Mouse (Mus musculus) midbrain, embryonic 15.5 days (tissue): ENCODE measurements around the gene Gm10392. TPM values are rescaled to one million over a fixed set of nuclear protein-coding genes. Genes with fewer than 3 reads are reported as not detected.

ENCODE experiments used
- ATAC-seq: fragments of 200-750 bp; cut with Nextera tagmentation; replicated peaks from 2 replicates; pipeline ENCODE4 v1.8.0; 2017; ENCODE audit warnings: moderate TSS enrichment
- H3K27ac ChIP-seq: fragments of 300-500 bp; sonication (generic); 2 replicates; pipeline ENCODE4 v1.5.1; 2015; ENCODE audit warnings: mild to moderate bottlenecking, inconsistent platforms
- H3K27me3 ChIP-seq: fragments of 300-500 bp; sonication (generic); replicated peaks from 2 replicates; pipeline ENCODE4 v1.6.1; 2015; ENCODE audit warnings: inconsistent platforms
- H3K36me3 ChIP-seq: fragments of 300-500 bp; sonication (generic); replicated peaks from 2 replicates; pipeline ENCODE4 v1.6.1; 2015; ENCODE audit warnings: inconsistent platforms
- H3K4me1 ChIP-seq: fragments of 300-500 bp; sonication (generic); 2 replicates; pipeline ENCODE4 v1.6.1; 2015; ENCODE audit warnings: inconsistent platforms
- H3K4me2 ChIP-seq: fragments of 300-500 bp; sonication (generic); 2 replicates; pipeline ENCODE4 v1.6.1; 2015; ENCODE audit warnings: inconsistent platforms, mild to moderate bottlenecking, moderate library complexity
- H3K4me3 ChIP-seq: fragments of 300-500 bp; sonication (generic); 2 replicates; pipeline ENCODE4 v1.5.1; 2015; ENCODE audit warnings: mild to moderate bottlenecking, inconsistent platforms
- H3K9ac ChIP-seq: fragments of 300-500 bp; sonication (generic); 2 replicates; pipeline ENCODE4 v1.6.1; 2015; ENCODE audit warnings: mild to moderate bottlenecking, inconsistent platforms
- H3K9me3 ChIP-seq: fragments of 300-500 bp; sonication (generic); 2 replicates; pipeline ENCODE4 v1.6.1; 2016; ENCODE audit warnings: inconsistent platforms
- WGBS: fragments of 180-500 bp; shearing (Covaris S2); methylation state at CpG from one replicate; pipeline ENCODE4 v1.1.7; 2015; ENCODE audit warnings: mixed read lengths; 5-methylcytosine and 5-hydroxymethylcytosine counted together
- polyA plus RNA-seq: library from polyadenylated mRNA; unstranded; fragments of >200 nt; fragmentation: Nextera tagmentation; extraction: Ambion mirVana; gene quantifications from 2 replicates; pipeline ENCODE4 v1.2.1, GENCODE M21; 2015

Gm10392 gene
- polyA plus RNA-seq, 1 experiment from 2014 or later = not detected

DNA sequence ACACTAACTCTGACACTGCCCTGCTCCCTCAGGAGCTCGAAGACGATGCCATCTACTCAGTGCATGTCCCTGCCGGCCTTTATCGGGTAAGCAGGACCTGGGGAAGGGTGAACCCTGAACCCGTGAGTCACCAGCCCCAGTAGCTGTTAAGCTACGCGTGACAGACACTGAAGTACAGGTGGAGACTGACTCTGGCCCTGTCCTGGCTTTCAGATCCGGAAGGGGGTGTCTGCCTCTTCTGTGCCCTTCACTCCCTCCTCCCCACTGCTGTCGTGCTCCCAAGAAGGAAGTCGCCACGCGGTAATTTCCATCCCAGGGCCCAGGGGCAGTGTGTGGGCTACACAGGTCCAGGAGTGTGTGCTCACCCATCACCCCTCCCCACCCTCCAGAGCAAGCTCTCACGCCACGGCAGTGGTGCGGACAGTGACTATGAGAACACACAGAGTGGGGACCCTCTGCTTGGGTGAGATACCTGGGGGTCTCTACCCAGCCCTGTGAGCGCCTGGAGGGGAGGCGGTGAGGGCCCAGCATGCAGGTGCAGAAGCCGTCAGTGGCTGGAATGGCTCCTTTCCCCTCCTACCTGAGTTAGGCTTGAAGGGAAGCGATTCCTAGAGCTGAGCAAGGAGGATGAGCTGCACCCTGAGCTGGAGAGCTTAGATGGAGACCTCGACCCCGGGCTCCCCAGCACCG lies 13.6 kb downstream of the Gm10392 start:
- Histone ChIP-seq H3K4me1 (peaks cover 19% of the 10 kb centered on the region), H3K27ac (no peak overlapping the region), H3K27me3 (no peaks in the 10 kb centered on the region), H3K36me3 (peaks cover 48% of the 10 kb centered on the region), H3K9ac (no peak overlapping the region), H3K9me3 (no peaks in the 10 kb centered on the region), H3K4me3 (no peak overlapping the region), H3K4me2 (no peak overlapping the region)
- no peak for ATAC-seq
- 91% methylated on average over 22 of the region's 22 CpGs for WGBS

DNA sequence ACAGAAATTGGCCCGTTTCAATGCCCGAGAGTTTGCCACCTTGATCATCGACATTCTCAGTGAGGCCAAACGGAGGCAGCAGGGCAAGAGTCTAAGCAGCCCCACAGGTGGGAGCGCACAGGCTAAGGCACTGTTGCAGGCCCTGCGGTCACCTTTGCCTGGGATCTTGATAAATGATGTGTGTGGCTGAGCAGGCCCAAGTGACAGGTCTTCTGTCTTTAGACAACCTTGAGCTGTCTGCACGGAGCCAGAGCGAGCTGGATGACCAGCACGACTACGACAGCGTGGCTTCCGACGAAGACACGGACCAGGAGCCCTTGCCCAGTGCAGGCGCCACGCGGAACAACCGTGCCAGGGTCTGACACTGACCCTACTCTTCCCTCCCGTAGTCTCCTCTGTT lies 14.6 kb downstream of the Gm10392 start:
- Histone ChIP-seq H3K36me3 (peaks cover 56% of the 10 kb centered on the region), H3K27me3 (no peaks in the 10 kb centered on the region)
- no peak for ATAC-seq

DNA sequence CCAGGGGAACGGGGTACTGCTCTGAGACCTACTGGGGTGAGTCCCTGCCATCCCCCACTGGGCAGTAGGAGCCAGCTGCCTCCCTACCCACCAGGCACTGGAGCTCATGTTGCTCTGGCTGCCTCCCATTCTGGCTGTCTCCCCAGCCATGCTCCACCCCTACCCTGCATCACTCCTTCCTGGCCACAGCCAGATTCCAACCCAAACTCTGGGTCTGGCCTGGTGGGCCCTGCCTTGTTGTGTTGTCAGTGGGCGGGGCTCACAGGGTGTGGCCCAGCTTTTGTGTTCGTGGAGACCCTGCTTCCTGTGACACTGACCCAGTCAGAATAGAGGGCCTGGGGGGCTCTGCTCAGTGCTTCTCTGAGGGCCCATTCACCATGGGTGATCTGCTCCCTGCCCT lies 15.5 kb downstream of the Gm10392 start:
- Histone ChIP-seq H3K27me3 (no peaks in the 10 kb centered on the region), H3K4me1 (peaks cover 25% of the 10 kb centered on the region), H3K9me3 (no peaks in the 10 kb centered on the region), H3K36me3 (peaks cover 56% of the 10 kb centered on the region), H3K9ac (no peak overlapping the region), H3K27ac (no peak overlapping the region), H3K4me3 (no peak overlapping the region), H3K4me2 (no peak overlapping the region)
- 77% methylated on average over 3 of the region's 3 CpGs for WGBS
- no peak for ATAC-seq

More for the DNA sequence above, 14.6 kb downstream of the Gm10392 start:
- H3K27ac ChIP-seq = no peak overlapping the region
- peaks cover 22% of the 10 kb centered on the region for H3K4me1 ChIP-seq
- no peak overlapping the region for H3K4me3 ChIP-seq
- no peaks in the 10 kb centered on the region for H3K9me3 ChIP-seq
- H3K4me2 ChIP-seq = no peak overlapping the region
- no peak overlapping the region for H3K9ac ChIP-seq
- 94% methylated on average over 19 of the region's 19 CpGs for WGBS

DNA sequence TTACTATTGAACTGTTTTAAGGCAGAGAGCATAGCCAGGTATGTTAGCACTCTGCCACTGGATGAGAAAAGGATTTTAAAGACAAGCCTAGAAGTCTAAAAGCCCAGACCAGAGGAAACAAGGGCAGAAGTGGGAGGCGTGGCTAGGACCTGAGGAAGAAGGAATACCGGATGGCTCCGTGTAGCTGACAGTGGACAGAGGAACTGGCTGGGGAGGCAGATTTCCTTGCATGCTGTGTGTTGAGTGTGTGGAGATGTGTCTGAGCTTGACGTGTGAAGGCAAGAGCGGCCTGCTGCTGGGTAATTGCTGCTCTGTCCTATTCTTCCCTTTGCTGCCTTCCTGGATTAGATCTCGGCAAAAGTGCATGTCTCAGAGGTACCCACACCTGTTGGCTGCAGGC lies 16.5 kb downstream of the Gm10392 start:
- ATAC-seq = no peak
- H3K9me3 ChIP-seq = no peaks in the 10 kb centered on the region
- H3K27ac ChIP-seq = no peak overlapping the region
- no peaks in the 10 kb centered on the region for H3K27me3 ChIP-seq
- no peak overlapping the region for H3K4me2 ChIP-seq
- H3K4me1 ChIP-seq = peaks cover 26% of the 10 kb centered on the region
- 88% methylated on average over 6 of the region's 6 CpGs for WGBS
- H3K9ac ChIP-seq = no peak overlapping the region
- peaks cover 56% of the 10 kb centered on the region for H3K36me3 ChIP-seq
- no peak overlapping the region for H3K4me3 ChIP-seq

DNA sequence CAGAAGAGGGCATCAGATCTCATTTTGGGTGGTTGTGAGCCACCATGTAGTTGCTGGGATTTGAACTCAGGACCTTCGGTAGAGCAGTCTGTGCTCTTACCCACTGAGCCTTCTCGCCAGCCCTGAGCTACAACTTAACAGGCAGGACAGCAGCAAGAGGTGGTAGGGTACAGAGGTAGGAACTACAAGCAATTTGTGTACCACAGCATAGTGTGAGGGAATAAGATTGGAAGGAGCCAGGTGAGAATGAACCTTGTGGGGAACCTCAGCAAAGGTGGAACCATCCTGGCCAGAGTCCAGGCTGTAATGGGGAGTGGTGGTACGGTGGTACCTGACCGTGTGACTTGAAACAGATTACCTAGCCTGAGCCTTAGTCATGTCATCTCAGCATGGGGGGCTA lies 17.0 kb downstream of the Gm10392 start:
- Histone ChIP-seq H3K9me3 (no peaks in the 10 kb centered on the region), H3K27me3 (no peaks in the 10 kb centered on the region), H3K4me3 (no peak overlapping the region), H3K27ac (no peak overlapping the region), H3K9ac (no peak overlapping the region), H3K4me2 (no peak overlapping the region), H3K4me1 (peaks cover 31% of the 10 kb centered on the region), H3K36me3 (peaks cover 54% of the 10 kb centered on the region)
- 95% methylated on average over 4 of the region's 4 CpGs for WGBS
- ATAC-seq = no peak

DNA sequence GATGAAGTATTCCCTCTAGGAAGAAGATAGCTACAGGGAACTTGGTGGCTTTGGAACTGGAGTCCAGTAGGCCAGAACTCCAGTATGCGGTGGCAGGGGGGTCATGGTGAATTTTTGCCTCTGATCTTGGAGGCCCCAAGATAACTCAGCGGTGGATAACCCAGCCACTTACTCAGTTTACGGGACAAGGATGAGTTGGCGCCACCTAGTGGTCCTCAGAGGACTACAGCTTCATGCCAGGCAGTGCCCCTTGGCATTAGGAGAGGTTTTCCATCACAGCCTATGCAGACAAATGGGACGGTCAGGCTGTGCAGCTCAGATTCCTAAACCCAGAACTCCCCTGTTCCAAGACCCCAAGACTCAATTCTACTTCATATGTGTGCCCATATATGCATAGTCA lies 17.6 kb downstream of the Gm10392 start:
- Histone ChIP-seq H3K9ac (no peak overlapping the region), H3K4me3 (no peak overlapping the region), H3K27me3 (no peaks in the 10 kb centered on the region), H3K27ac (no peak overlapping the region), H3K4me1 (peaks cover 32% of the 10 kb centered on the region), H3K36me3 (peaks cover 49% of the 10 kb centered on the region), H3K4me2 (no peak overlapping the region), H3K9me3 (no peaks in the 10 kb centered on the region)
- no peak for ATAC-seq
- WGBS = 25% methylated on average over 5 of the region's 5 CpGs

DNA sequence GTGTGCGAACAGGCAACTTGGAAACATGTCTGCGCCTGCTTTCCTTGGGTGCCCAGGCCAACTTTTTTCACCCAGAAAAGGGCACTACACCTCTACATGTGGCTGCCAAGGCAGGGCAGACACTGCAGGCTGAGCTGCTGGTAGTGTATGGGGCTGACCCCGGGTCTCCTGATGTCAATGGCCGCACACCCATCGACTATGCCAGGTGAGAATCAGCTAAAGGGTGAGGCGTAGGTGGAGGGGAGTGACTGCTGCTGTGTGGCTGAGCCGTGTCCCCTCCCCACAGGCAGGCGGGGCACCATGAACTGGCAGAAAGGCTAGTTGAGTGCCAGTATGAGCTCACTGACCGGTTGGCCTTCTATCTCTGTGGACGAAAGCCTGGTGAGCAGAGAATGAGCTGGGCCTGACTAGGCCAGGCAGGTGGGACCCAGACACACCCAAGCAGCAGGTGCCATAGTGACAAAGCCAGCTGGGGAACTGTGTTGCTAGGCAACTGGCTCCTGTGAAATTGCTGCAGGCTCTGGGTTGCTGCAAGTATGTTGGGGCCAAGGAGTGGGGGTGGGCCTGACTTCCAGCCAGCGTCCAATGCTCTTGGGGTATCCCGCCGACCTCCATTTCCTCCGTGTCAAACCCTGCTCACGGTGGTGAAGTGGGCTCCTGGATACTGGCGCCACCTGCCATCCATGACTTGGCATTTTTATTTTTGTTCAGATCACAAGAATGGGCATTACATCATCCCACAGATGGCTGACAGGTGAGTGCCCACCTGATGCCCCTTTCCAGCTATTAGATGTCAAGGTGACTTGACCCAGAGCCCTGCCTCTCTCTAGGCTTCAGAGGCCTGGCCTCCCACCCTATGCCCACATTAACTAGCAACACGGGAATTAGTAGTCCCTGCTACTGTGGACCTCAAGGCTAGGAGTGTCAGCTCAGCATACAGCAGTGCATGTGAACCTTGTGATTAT lies 18.4 kb downstream of the Gm10392 start:
- no peak overlapping the region for H3K27ac ChIP-seq
- H3K36me3 ChIP-seq = peaks cover 41% of the 10 kb centered on the region
- no peak overlapping the region for H3K4me3 ChIP-seq
- H3K9ac ChIP-seq = no peak overlapping the region
- H3K4me1 ChIP-seq = peaks cover 36% of the 10 kb centered on the region
- WGBS = 77% methylated on average over 17 of the region's 17 CpGs
- H3K4me2 ChIP-seq = no peak overlapping the region
- ATAC-seq = no peak
- H3K9me3 ChIP-seq = no peaks in the 10 kb centered on the region
- no peaks in the 10 kb centered on the region for H3K27me3 ChIP-seq

DNA sequence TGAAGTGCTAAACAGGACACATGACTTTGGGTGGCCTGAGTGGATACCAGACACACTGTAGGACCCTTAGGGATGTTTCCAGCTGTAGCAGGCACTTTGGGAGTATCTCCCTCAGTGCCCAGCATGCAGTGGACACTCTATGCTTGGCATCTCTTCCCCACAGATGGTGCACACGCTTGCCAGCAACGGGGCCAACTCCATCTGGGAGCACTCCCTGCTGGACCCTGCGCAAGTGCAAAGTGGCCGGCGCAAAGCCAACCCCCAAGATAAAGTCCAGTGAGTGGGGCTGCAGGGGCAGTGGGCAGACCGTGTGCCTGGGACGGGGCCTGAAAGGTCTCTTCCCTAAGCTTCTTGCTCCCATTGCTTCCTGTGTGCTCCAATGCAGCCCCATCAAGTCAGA lies 19.6 kb downstream of the Gm10392 start:
- Histone ChIP-seq H3K4me1 (peaks cover 49% of the 10 kb centered on the region), H3K9me3 (no peaks in the 10 kb centered on the region), H3K9ac (no peak overlapping the region), H3K4me3 (no peak overlapping the region), H3K36me3 (peaks cover 29% of the 10 kb centered on the region), H3K27ac (no peak overlapping the region), H3K27me3 (no peaks in the 10 kb centered on the region), H3K4me2 (no peak overlapping the region)
- 88% methylated on average over 7 of the region's 7 CpGs for WGBS
- no peak for ATAC-seq

DNA sequence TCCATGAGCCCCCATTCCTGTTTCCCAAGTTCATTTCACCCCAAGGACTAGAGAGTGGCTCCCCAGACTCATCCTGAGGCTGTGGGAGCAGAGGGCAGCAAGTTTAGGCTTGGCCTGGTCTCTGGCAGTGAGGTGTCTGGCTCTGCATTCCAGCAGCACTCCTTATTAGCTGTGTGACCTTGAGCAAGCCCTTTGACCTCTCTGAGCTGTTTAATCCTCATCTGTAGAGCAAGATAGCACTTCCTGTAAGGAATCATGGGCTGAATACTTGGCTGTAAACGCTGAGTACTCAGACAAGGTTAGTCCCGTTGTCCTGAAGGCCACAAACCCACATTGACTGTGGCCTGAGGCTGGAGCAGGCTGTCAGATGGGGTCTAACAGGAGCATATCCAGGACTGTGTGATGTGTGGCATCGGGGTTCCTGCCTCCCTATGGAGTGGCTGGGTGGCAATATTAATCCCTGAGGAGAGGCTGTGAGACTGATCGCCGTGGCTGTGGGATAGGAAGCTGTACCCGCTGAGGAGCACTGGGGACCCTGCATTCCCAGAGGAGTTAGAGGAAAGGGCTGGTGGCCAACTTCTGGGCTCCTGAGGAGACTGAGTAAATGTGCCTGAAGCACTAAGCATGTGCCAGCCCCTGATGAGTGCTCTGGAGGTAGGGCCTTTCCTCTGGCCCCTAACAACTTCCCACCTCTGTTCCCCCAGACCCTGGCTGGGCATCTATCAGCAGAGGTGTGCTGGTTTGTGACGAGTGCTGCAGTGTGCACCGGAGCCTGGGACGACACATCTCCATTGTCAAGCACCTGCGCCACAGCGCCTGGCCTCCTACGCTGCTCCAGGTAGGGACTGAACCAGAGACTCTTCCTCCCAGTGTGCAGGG lies 20.5 kb downstream of the Gm10392 start:
- H3K4me1 ChIP-seq = peaks cover 54% of the 10 kb centered on the region
- no peak overlapping the region for H3K9ac ChIP-seq
- H3K4me3 ChIP-seq = no peak overlapping the region
- H3K9me3 ChIP-seq = no peaks in the 10 kb centered on the region
- no peak for ATAC-seq
- H3K4me2 ChIP-seq = no peak overlapping the region
- H3K36me3 ChIP-seq = peaks cover 20% of the 10 kb centered on the region
- WGBS = 61% methylated on average over 12 of the region's 12 CpGs
- no peak overlapping the region for H3K27ac ChIP-seq
- no peaks in the 10 kb centered on the region for H3K27me3 ChIP-seq

DNA sequence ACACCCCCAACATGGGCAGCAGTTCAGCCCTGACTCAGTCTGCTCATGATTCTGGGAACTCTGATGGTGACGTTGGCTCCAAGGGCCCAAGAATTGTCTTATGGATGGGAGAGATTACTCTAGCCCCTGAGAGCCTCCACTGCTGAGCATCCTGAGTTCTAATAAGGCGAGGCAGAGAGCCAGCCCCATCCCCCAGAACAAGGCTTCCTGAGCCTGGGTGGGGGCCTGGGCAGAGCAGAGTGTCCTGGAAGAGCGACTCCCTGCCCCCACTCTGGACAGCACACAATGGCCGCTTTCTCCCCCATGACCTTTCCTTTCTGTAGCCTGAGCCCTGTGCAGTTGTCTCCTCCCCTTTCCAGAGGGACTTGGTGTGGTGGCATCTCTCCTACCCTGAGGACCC lies 21.1 kb downstream of the Gm10392 start:
- H3K27ac ChIP-seq = peak overlapping the region; percentile 23; the same call in 1 of the 2 replicates
- H3K9me3 ChIP-seq = no peaks in the 10 kb centered on the region
- ATAC-seq = no peak
- H3K9ac ChIP-seq = no peak overlapping the region
- peaks cover 14% of the 10 kb centered on the region for H3K36me3 ChIP-seq
- H3K4me2 ChIP-seq = no peak overlapping the region
- peaks cover 55% of the 10 kb centered on the region for H3K4me1 ChIP-seq
- 28% methylated on average over 4 of the region's 4 CpGs for WGBS
- H3K4me3 ChIP-seq = no peak overlapping the region
- no peaks in the 10 kb centered on the region for H3K27me3 ChIP-seq

DNA sequence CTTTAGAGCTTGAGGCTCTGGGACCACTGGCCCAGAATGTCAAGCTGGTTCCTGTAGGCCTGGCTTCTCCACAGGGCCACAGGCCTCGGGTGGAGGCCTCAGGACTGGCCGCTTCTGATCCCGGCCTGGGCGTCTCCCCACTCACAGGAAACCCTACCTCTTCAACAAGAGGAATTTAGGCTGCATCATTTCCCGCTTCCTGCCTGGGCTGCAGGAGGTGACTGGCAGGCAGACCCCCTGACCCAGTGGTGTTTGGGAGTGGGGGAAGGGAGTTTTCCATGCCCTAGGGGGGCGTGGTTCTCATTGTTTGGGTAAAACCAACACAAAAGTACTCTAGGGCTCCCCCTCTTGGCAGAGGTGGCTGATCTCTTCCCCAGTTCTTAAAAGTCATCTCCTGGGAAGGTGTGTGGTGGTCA lies 21.6 kb downstream of the Gm10392 start:
- 20% methylated on average over 6 of the region's 6 CpGs for WGBS
- no peak for ATAC-seq
- H3K9ac ChIP-seq = no peak overlapping the region
- H3K9me3 ChIP-seq = no peaks in the 10 kb centered on the region
- H3K36me3 ChIP-seq = peaks cover 11% of the 10 kb centered on the region; the same call in 1 of the 2 replicates
- no peak overlapping the region for H3K27ac ChIP-seq
- no peak overlapping the region for H3K4me3 ChIP-seq
- no peaks in the 10 kb centered on the region for H3K27me3 ChIP-seq
- no peak overlapping the region for H3K4me2 ChIP-seq
- H3K4me1 ChIP-seq = peaks cover 60% of the 10 kb centered on the region

DNA sequence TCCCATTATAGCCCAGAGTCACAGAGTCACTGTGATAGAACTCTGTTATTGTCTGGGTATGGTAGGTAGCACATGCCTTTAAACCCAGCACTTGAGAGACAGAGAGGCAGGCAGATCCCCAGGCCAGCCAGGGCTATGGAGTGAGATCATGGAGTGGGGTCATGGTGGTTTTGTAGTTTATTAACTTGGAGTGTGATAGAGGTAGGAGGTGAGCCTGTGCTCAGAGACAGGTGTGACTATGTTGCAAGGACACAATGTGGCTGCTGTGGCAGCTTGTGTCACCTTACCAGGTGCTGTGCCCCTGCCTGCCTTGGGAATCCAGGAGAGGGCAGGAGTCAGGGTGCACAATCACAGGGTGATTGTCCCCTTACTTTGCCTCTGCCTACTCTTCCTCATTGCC lies 23.5 kb downstream of the Gm10392 start:
- Histone ChIP-seq H3K4me3 (no peak overlapping the region), H3K4me1 (peaks cover 68% of the 10 kb centered on the region), H3K9ac (peak overlapping the region; percentile 97; the same call in 1 of the 2 replicates), H3K9me3 (no peaks in the 10 kb centered on the region), H3K4me2 (peak overlapping the region; percentile 94; the same call in 1 of the 2 replicates), H3K27ac (no peak overlapping the region), H3K27me3 (no peaks in the 10 kb centered on the region), H3K36me3 (peaks cover 9% of the 10 kb centered on the region; the same call in 1 of the 2 replicates)
- ATAC-seq = no peak
